Mouse (Mus musculus): ENCODE measurements at regions not wholly inside any gene's neighbourhood (a gene's known extent, or its start where the extent isn't known, plus 50 kb on each side); places are given as distances from the start of the nearest gene placed in this dataset.

- TF ChIP-seq CTCF (IDR thresholded peaks at IDR 0.05; ENCODE audit: insufficient read depth, low read length) (no peak), POLR2A (IDR thresholded peaks at IDR 0.05; ENCODE audit: borderline replicate concordance, extremely low read depth, low read depth, low read length) (no peak)
These were observed 358.3 kb upstream of the Vstm2b start for GRCm38 (mm10) chr7:40539789-40540188.
